Mouse (Mus musculus): ENCODE results near the gene Myl6b.

GRCm38 (mm10) chr10:128454471-128454870, 44.0 kb downstream of the Myl6b start:
- TF ChIP-seq POLR2A (IDR thresholded peaks at IDR 0.05; ENCODE audit: low read depth, low read length), result no peak
- TF ChIP-seq CTCF (IDR thresholded peaks at IDR 0.05; ENCODE audit: extremely low read depth, insufficient read depth, insufficient read length, insufficient replicate concordance), result no peak
